Mouse (Mus musculus) limb, embryonic 13.5 days (tissue): Measurements from ENCODE around the gene Dppa5a. TPM values are rescaled to one million over a fixed set of nuclear protein-coding genes. Genes with fewer than 3 reads are reported as not detected.
"Not testable (repeated sequence)": the region's sequence is repeated elsewhere in the genome, so short reads cannot be mapped to it uniquely, and the experiment has no call there.

Source experiments
- ATAC-seq: fragments of 200-750 bp; cut with Nextera tagmentation; 2 replicates; pipeline ENCODE4 v1.8.0; 2017; ENCODE audit warnings: low read depth, moderate number of reproducible peaks, moderate TSS enrichment; ENCODE audit not compliant: low FRiP score
- H3K27ac ChIP-seq: fragments of 300-500 bp; sonication (generic); 2 replicates; pipeline ENCODE4 v1.5.1; 2015; ENCODE audit warnings: inconsistent platforms, mild to moderate bottlenecking, moderate library complexity
- H3K27me3 ChIP-seq: fragments of 300-500 bp; sonication (generic); 2 replicates; pipeline ENCODE4 v1.6.1; 2015; ENCODE audit warnings: mild to moderate bottlenecking, inconsistent platforms
- H3K36me3 ChIP-seq: fragments of 300-500 bp; sonication (generic); 2 replicates; pipeline ENCODE4 v1.6.1; 2015; ENCODE audit warnings: inconsistent platforms, mild to moderate bottlenecking, moderate library complexity
- H3K4me1 ChIP-seq: fragments of 300-500 bp; sonication (generic); 2 replicates; pipeline ENCODE4 v1.6.1; 2015; ENCODE audit warnings: inconsistent platforms
- H3K4me2 ChIP-seq: fragments of 300-500 bp; sonication (generic); replicated peaks from 2 replicates; pipeline ENCODE4 v1.6.1; 2015; ENCODE audit warnings: inconsistent platforms, mild to moderate bottlenecking, moderate library complexity
- H3K4me3 ChIP-seq: fragments of 300-500 bp; sonication (generic); 2 replicates; pipeline ENCODE4 v1.5.1; 2015; ENCODE audit warnings: moderate library complexity, mild to moderate bottlenecking, inconsistent platforms
- H3K9ac ChIP-seq: fragments of 300-500 bp; sonication (generic); 2 replicates; pipeline ENCODE4 v1.6.1; 2015; ENCODE audit warnings: mild to moderate bottlenecking, inconsistent platforms
- H3K9me3 ChIP-seq: fragments of 300-500 bp; sonication (generic); 2 replicates; pipeline ENCODE4 v1.6.1; 2016; ENCODE audit warnings: inconsistent platforms
- WGBS: fragments of 180-500 bp; shearing (Covaris S2); methylation state at CpG from one replicate; pipeline ENCODE4 v1.1.7; 2015; 5-methylcytosine and 5-hydroxymethylcytosine counted together
- polyA plus RNA-seq: library from polyadenylated mRNA; unstranded; fragments of >200 nt; fragmentation: Nextera tagmentation; extraction: Ambion mirVana; gene quantifications from 2 replicates; pipeline ENCODE4 v1.2.1, GENCODE M21; 2015

Gene Dppa5a
- polyA plus RNA-seq, 1 experiment from 2014 or later, result 0.50 TPM

- no peaks in the 10 kb centered on the region for H3K36me3 ChIP-seq
- no peak overlapping the region for H3K27ac ChIP-seq
- H3K9ac ChIP-seq, result no peak overlapping the region
- no peak overlapping the region for H3K4me3 ChIP-seq
- H3K27me3 ChIP-seq, result no peaks in the 10 kb centered on the region
- WGBS, result 57% methylated on average over 2 of the region's 2 CpGs
- H3K9me3 ChIP-seq, result no peaks in the 10 kb centered on the region
- no peak overlapping the region for H3K4me2 ChIP-seq
- no peaks in the 10 kb centered on the region for H3K4me1 ChIP-seq
- ATAC-seq, result no peak
Observed at GRCm38 (mm10) chr9:78360484-78360872, 7.5 kb downstream of the Dppa5a start.

DNA sequence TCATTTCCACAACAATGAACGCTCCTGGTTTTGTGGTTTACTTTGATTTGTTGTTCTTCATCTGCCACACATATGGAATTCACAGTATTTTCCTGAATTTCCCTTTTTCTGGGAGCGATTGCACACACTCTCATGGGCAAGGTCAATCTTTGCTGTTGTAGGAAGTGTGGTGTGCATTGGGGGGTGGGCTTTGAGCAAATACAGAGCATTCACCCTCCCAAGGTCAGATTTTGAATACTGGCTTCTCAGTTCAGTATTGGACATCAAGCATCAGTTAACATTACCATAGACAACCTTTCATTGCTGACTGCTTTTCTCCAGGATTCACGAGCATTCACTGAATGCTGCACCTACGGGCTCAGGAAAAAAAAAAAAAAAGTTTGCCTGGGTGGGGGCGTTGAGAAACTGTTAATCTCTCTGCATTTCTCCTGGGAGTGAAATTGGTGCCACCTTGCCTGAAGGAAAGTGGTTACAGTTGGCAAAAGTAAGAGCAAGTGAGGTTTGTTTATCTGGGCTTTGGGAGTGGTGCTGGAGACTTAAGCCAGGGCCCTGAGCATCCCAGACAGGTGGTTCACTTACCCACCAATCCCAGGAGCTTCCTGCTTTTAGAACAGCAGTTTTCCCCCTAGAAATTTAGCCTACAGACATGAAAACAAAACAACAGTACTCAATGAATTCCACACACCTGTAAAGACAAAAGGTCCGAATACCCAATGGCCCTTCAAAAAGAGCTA, 8.1 kb downstream of the Dppa5a start:
- Histone ChIP-seq H3K36me3 (no peaks in the 10 kb centered on the region), H3K4me2 (no peak overlapping the region), H3K27me3 (no peaks in the 10 kb centered on the region), H3K4me3 (no peak overlapping the region), H3K27ac (no peak overlapping the region), H3K9ac (no peak overlapping the region), H3K4me1 (no peaks in the 10 kb centered on the region), H3K9me3 (no peaks in the 10 kb centered on the region)
- no peak for ATAC-seq
- WGBS, result 76% methylated on average over 6 of the region's 6 CpGs

DNA sequence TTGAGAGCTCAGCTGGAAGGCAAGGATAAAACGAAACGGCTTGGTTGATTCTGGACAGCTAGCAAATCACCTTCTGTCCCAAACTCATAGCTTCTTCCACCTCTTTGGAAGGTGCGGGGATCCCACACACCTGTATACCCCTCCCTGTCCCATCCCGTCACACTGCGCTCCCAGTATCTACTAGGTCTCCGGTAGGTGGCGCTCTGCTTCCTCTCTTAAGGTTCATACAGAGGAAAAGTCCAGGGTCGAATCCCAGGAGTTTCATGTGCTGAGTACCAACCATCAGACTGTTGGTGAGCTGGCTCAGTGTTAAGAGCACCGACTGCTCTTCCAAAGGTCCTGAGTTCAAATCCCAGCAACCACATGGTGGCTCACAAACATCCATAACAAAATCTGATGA, 9.9 kb downstream of the Dppa5a start:
- no peaks in the 10 kb centered on the region for H3K36me3 ChIP-seq
- no peaks in the 10 kb centered on the region for H3K27me3 ChIP-seq
- ATAC-seq, result no peak; the same call in 1 of the 2 replicates
- no peak overlapping the region for H3K27ac ChIP-seq
- no peak overlapping the region for H3K4me2 ChIP-seq
- 14% methylated on average over 9 of the region's 9 CpGs for WGBS
- no peaks in the 10 kb centered on the region for H3K9me3 ChIP-seq
- no peak overlapping the region for H3K9ac ChIP-seq
- no peaks in the 10 kb centered on the region for H3K4me1 ChIP-seq
- H3K4me3 ChIP-seq, result no peak overlapping the region

- Histone ChIP-seq H3K27ac (no peak within 1 kb of the TSS), H3K36me3 (no peaks in the 10 kb centered on the region), H3K27me3 (no peaks in the 10 kb centered on the region), H3K4me2 (no peak within 1 kb of the TSS), H3K9me3 (no peaks in the 10 kb centered on the region), H3K9ac (no peak within 1 kb of the TSS), H3K4me1 (no peaks in the 10 kb centered on the region), H3K4me3 (no peak within 1 kb of the TSS)
- ATAC-seq, result no peak
- 89% methylated on average over 8 of the region's 8 CpGs for WGBS
Observed at GRCm38 (mm10) chr9:78355611-78356010, 12.4 kb downstream of the Dppa5a start, which contains the start of gene Gsta2. TSS of gene Gsta2 (minus strand) at chr9:78355788.

DNA sequence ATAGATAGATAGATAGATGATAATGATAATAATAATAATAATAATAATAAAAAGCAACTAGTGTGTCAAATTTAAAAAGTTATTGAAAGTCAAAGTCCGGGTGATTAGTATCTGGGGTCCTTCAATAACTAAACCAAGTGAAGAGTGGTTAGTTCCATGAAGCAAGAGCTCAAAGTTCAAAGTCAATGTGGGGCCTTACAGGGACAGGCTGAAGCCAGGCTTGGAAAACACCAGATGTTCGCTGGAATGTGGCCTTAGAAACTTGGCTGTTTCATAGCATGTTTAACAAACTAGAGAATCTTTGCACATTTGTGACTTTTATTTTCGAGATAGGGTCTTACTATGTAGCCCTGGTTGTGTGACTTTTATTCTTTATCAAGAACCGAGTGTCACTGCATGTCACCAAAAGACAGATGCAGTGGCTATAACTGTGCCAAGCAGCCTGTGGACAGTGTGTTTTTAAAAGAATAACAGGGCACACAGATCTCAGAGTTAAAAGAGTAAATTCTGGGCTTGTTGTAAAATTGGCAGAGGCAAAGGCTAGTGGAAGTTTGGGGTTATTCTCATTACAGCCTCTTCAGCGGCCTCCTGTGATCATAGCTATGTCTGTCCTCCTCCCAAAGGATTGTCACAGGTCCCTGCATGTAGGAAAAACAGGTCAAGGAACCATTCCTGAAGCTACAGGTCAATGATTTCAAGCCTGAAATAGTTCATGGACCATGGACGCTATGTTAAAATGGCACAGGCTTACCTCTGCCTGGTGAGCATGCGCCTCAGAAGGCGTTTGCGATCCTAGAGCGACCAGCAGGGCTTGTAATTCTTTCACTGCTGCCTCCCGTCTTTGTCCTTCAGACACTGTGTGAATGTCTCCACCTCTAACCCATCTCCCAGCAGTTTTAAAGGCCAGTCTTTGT, 13.1 kb downstream of the Dppa5a start:
- Histone ChIP-seq H3K36me3 (no peaks in the 10 kb centered on the region), H3K9me3 (no peaks in the 10 kb centered on the region), H3K4me2 (no peak overlapping the region), H3K4me3 (no peak overlapping the region), H3K9ac (no peak overlapping the region), H3K27ac (no peak overlapping the region), H3K27me3 (no peaks in the 10 kb centered on the region), H3K4me1 (no peaks in the 10 kb centered on the region)
- ATAC-seq, result no peak
- 76% methylated on average over 11 of the region's 11 CpGs for WGBS

- Histone ChIP-seq H3K9ac (no peak overlapping the region), H3K4me1 (no peaks in the 10 kb centered on the region), H3K27ac (no peak overlapping the region), H3K9me3 (no peaks in the 10 kb centered on the region), H3K27me3 (no peaks in the 10 kb centered on the region), H3K36me3 (no peaks in the 10 kb centered on the region), H3K4me2 (no peak overlapping the region), H3K4me3 (no peak overlapping the region)
- 86% methylated on average over 6 of the region's 6 CpGs for WGBS
- no peak for ATAC-seq
Observed at GRCm38 (mm10) chr9:78351504-78352220, 16.3 kb downstream of the Dppa5a start.

- not testable (repeated sequence) for H3K4me1 ChIP-seq, H3K4me2 ChIP-seq, H3K27me3 ChIP-seq, H3K9me3 ChIP-seq, H3K4me3 ChIP-seq, H3K36me3 ChIP-seq, H3K27ac ChIP-seq, H3K9ac ChIP-seq, ATAC-seq
Observed at GRCm38 (mm10) chr9:78350007-78350406, 18.0 kb downstream of the Dppa5a start.

DNA sequence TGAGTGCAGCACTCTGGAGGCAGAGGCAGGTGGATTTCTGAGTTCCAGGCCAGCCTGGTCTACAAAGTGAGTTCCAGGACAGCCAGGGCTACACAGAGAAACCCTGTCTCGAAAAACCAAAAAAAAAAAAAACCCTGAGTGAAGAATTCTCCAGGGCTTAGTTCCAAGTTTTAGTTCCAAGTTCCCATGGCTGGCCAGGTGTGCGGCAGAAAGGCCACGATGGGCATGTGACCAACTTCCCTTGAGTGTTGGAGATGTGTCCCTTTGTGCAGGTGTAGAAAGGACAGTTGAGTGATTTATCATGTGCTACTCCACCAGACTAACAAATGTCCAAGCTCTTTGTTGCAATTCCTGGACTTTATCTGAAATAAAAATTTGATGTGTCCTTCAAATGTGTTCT, 18.8 kb downstream of the Dppa5a start:
- not testable (repeated sequence) for H3K36me3 ChIP-seq, H3K4me1 ChIP-seq, H3K9me3 ChIP-seq, H3K4me2 ChIP-seq, ATAC-seq, H3K4me3 ChIP-seq, H3K9ac ChIP-seq, H3K27ac ChIP-seq, H3K27me3 ChIP-seq
- WGBS, result 86% methylated on average over 3 of the region's 3 CpGs

- not testable (repeated sequence) for H3K27me3 ChIP-seq, H3K27ac ChIP-seq, H3K4me1 ChIP-seq, H3K36me3 ChIP-seq, H3K4me2 ChIP-seq, ATAC-seq, H3K4me3 ChIP-seq, H3K9ac ChIP-seq, H3K9me3 ChIP-seq
- WGBS, result 69% methylated on average over 6 of the region's 6 CpGs
Observed at GRCm38 (mm10) chr9:78348206-78349004, 19.6 kb downstream of the Dppa5a start.

- Histone ChIP-seq H3K9ac (no peak overlapping the region), H3K4me1 (no peaks in the 10 kb centered on the region), H3K9me3 (no peaks in the 10 kb centered on the region), H3K27ac (no peak overlapping the region), H3K4me2 (no peak overlapping the region), H3K27me3 (no peaks in the 10 kb centered on the region), H3K4me3 (no peak overlapping the region), H3K36me3 (no peaks in the 10 kb centered on the region)
- WGBS, result 69% methylated on average over 3 of the region's 3 CpGs
- ATAC-seq, result no peak
Observed at GRCm38 (mm10) chr9:78347004-78347403, 21.0 kb downstream of the Dppa5a start.

DNA sequence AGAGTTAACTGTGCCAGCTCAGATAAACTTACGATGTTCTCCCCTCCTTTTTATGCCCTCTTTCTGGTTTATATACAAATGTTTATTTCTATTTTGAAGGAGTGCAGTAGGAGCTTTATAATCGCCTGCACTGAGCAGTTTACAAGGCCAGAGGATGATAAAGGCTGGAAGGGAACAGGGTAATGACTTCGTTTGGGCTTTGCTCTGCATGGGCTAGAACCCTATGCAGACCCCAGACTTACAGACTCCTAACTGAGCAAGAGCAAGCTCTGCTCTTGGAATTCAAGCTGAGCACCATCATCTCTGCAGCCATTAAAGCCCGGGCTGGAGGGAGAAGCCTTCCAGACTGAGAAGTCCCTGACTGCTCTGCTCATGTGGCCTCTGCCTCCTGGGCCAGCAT, 22.7 kb downstream of the Dppa5a start:
- ATAC-seq, result peak; percentile 11; the same call in 1 of the 2 replicates
- H3K36me3 ChIP-seq, H3K27ac ChIP-seq, H3K4me2 ChIP-seq, H3K27me3 ChIP-seq, H3K9ac ChIP-seq, H3K4me1 ChIP-seq, H3K9me3 ChIP-seq, H3K4me3 ChIP-seq: not testable (repeated sequence)
- WGBS, result 36% methylated on average over 4 of the region's 4 CpGs
